Mouse (Mus musculus) olfactory bulb, adult 2 months (tissue): ENCODE results near the gene Slc39a11.

Experiments
- CTCF ChIP-seq: fragments of 200-500 bp; IDR thresholded peaks from 2 replicates; pipeline ENCODE4 v1.5.1; 2012; ENCODE audit warnings: low read depth, mild to moderate bottlenecking, low read length, moderate library complexity; ENCODE audit not compliant: insufficient read depth
- POLR2A ChIP-seq: fragments of 200-500 bp; IDR thresholded peaks from 2 replicates; pipeline ENCODE4 v1.6.1; 2012; ENCODE audit warnings: mild to moderate bottlenecking, low read depth, low read length, moderate library complexity; ENCODE audit not compliant: insufficient read depth

DNA sequence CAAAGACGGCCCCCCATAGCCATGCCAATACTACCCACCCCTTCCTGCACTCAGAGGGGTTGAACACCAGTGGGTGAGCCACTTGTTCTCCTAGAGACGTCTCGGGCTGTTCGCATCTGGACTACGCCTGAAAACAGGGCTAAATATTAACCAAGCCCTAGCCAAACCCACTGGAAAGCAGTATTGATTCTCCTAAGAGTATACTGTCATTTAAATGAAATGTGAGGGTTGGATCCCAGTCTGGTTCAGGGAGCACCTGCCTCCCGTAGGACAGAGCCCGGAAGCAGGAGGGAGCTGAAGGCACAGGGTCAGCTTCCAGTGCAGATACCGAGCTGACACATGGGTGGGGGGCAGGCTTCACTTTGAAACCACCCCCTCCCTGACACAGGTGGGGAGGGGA, 18.0 kb downstream of the Slc39a11 start:
- no peak for TF ChIP-seq CTCF
- TF ChIP-seq POLR2A, result no peak
